Mouse (Mus musculus): ENCODE data around the gene Zfp511.

The Zfp511 gene

GRCm38 (mm10) chr7:140048361-140049114 lies 12.3 kb downstream of the Zfp511 start, which contains the start of gene Msx3:
Gene Msx3 (minus strand): TSS chr7:140049089.
- in situ Hi-C loops (cut with MboI) = no loop called here

DNA sequence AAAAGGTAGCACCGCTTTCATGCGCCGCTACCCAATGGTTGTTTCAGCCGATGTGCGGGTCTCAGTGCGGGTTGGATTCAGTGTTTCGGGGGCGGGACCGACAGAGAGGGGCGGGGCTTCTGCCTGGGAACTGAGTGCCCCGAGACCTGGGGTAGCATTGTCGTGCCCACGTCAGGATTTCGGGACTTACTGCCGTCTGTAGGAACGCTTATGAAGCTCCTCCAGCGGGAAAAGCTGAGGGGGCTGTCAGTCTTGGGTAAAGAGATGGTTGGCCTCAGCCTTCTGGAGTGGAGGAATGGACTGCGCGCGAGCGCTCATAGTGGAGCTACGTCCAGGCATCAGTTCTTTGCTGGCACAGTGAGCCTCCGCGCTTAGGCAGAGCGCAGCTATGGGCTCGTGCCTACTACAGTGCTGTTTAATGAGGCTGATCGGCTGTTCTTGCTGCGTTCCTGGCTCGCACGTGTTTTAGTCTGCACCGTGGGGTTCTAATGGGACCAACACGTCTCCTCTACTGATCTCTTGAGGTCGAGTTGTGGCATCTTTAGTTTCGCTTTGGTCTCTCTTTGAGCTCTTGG lies 13.0 kb downstream of the Zfp511 start:
- in situ Hi-C loops (cut with MboI) = no loop called here

DNA sequence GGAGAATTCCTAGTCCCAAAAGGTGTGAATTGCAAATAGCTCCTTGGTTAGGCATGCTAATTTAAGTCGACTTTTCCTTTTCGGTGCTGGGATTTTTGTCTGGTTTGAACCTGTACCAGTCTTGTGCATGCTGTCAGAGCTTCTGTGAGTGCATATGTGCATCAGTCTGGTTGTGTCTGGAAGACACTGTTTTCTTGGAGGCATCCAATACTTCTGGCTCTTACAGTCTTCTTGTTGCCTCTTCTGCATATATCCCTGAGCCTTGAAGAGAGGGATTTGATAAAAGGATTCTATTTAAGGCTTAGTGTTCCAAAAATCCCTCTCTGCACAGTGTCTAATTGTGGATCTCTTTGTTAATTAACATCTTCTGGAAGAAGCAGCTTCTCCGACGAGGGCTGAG lies 17.9 kb downstream of the Zfp511 start:
- in situ Hi-C loops (cut with MboI) = no loop called here

DNA sequence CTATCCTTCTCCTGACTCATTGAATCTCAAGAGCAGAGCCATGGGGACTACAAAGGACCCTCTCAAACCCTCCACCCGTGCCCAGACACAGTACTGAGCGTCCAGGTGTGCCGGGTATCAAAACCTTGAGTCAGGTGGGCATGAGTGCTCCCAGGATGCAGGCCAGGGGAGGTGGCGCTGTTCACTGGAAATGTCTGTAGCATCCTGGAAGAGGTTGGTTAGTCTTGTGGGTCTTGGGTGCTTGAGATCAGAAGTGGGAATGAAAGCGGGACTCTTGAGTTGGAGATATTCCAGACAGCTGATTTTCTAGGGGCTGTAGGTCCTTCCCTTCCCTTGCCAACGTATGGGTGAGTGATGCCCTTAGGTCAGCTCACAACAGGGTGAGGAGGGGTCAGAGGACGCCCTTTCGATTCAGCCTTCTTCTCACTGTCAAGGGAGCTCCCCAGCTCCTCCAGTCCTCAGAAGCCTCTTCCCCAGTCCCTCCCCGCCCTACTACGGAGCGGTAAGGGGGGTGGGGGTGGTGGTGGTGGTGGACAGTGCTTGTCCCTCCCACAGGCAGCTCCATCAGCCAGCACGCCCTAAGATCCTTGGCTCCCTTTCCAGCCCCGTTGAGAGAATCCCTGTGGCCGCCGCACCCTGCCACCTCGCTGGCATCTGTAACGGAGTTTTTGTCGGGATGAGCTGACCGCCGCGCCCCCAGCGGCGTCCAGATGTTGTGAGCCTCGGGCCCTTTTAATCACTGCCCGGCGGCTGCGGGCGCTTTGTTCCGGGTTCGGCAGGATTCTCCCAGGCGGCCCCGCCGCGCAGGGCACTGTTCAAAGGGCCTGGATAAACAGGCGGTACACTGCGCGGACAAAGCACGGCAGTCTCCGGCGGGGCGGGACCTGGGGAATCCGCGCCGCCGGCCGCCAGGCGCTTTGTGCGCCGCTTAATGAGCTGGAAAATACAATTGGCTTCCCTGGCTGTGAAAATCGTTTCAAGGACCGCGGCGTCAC lies 21.5 kb downstream of the Zfp511 start:
- in situ Hi-C loops (cut with MboI) = no loop called here

- in situ Hi-C loops (cut with MboI) = no loop called here
Measured at GRCm38 (mm10) chr7:140058528-140058927, 22.3 kb downstream of the Zfp511 start.

DNA sequence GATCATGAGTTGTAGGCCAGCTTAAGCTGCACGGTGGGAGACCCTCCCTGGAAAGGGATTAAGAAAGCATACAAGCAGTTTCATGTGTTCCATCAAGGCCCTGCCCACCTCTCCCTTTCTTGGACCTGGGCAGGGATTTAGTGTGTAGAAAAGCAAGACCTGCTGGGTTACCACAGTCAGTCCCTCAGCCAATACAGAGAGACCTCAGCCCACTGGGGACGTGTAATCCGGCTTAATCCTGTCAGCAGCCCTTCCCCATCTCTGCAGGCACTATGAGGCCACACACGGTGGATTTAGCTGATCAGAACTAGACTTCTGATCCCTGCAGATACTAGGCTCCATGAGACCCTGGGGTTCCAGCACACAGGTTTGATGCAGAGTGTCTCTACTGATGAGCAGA lies 23.4 kb downstream of the Zfp511 start:
- in situ Hi-C loops (cut with MboI) = no loop called here

DNA sequence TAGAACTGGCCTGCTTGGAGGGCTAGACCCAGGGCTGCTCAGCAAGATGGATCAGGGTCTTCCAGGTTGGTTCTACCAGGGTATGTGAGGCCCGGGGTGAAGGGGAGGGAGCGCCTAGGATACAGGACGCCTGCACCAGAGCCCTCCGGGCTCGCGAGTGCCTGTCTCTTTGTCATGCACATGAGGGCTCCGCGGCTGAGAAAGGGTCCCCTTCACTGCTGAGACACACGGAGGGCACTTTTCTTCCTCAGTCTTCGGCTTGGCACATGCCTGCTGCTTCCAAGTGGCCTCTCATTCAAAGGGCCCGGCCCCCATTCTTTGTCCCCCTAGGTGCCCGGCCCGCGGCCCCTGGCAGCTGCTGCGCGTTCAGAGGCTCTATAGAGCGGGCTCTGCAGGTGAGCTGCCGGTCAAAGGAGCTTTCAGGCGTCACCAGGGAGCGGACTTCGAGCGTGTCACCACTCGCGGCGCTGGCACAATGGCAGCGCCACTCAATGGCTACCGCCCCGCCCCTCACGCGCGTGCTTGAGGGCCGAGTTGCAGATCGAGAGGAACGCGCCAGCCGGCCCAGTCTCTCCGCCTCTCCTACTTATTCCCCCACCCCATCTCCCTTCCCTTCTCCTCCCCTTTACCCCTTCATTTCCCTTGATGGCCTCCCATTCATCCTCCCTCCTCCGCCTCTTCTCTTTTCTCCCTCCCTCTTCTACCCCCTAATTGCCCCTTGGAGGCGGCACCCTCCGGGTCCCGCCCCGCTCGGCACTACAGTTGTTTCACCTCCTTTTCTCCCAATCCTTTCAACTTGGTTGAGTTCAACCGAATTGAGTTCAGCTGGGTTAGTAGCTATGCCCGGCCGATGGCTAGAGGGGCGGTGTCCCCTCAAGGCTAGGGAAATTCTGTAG lies 25.0 kb downstream of the Zfp511 start:
- in situ Hi-C loops (cut with MboI) = no loop called here

DNA sequence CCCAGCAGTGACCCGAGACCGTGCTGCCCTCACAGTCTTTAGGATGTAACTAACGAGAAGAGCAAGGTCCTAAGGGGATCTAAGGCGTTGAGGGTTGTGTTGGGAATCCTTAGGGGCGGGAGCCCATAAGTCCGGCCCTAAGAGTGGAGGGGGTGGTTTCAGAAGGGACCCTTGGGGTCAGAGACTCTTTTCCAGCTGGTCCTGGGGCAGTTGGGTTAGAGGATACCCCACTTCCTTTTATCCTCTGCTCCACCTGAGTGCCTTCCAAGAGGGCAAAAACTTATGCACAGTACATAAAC lies 25.6 kb downstream of the Zfp511 start:
- in situ Hi-C loops (cut with MboI) = no loop called here

DNA sequence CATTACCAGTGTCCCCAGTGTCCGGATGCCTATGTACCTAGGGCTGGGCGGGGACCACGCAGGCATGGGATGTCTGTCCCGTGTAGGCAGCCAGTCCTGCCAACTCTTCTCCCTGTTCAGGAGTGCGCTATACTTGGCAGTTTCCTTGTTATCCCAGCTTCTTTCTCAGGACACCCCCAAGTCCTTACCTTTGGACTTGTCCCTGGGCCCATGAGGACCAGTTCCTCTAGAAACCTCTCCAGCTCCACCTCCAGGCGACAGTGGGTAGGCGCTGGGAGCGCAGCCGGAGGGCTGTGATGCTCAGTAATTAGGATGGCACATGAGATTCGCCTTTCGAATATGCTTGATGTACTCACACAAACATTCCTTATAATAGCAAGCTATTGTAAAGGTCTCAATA lies 26.1 kb downstream of the Zfp511 start:
- in situ Hi-C loops (cut with MboI) = no loop called here

- in situ Hi-C loops (cut with MboI) = no loop called here
Measured at GRCm38 (mm10) chr7:140063092-140063491, 26.9 kb downstream of the Zfp511 start.

- in situ Hi-C loops (cut with MboI) = no loop called here
Measured at GRCm38 (mm10) chr7:140067397-140067796, 31.2 kb downstream of the Zfp511 start.

GRCm38 (mm10) chr7:140070042-140070711 lies 34.0 kb downstream of the Zfp511 start:
- in situ Hi-C loops (cut with MboI) = no loop called here

DNA sequence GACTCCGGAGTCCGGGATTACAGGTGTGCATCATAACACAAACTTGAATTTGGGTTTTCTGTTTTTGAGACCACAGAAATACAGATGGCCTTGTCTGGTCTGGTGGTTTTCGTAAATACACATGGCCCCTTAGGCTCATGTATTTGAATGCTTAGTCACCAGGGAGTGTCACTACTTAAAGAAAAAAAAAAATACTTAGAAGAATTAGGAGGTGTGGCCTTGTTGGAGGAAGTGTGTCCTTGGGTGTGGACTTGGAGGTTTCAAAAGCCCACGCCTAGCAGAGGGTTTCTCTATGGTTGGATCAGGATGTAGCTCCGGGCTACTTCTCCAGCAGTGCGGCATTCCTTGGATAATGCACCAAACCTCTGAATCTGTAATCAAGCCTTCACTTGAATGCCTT lies 41.5 kb downstream of the Zfp511 start:
- in situ Hi-C loops (cut with MboI) = no loop called here

DNA sequence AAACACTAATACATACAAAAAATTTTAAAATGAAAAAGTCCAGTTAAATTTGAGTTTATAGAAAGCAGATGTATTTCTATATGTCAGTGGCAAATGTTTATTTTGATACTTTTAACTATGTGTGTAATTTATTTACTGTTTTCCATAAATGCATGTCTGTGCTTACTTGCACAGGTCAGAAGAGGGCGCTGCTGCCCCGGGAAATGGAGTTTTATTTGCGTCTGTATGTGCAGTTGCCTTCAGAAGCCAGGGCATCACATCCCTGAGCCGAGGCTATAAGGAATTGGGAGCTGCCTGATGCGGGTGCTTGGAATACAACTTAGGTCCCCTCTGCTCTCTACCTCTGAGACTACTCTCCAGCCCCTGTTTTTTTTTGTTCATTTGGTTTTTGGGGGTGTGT lies 42.5 kb downstream of the Zfp511 start:
- in situ Hi-C loops (cut with MboI) = no loop called here

DNA sequence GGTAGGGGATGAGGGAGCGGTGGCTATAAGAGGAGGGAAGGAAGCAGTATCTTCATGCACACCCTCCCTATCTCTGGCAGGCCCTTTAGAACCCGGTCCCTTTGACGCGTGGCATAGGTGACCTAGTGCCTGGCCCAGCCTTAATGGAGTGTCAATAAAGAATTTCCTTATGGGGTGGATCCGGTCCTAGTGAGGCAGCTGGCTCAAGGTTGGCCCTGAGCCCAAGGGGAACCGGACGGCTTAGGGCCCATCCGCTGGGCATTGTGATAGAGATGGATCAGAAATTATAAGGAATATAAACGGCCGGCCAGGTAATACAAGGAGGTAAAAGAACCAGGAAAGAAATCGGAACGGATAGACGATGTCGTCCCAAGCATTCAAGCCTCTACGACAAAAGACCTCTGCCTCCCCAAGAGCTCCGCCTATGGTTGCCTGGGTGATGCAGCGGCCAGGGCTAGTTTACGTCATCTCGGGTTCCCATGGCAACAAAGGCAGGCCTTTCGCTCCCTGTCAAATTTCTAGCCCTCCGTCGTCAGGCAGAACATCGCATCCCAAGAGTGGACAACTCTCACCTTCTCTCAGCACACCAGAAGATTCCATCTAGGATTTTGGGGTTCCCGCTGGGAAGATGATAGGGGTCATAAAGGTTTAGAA lies 44.4 kb downstream of the Zfp511 start:
- in situ Hi-C loops (cut with MboI) = no loop called here

GRCm38 (mm10) chr7:140081408-140082241 lies 45.4 kb downstream of the Zfp511 start:
- in situ Hi-C loops (cut with MboI) = no loop called here

- in situ Hi-C loops (cut with MboI) = no loop called here
Measured at GRCm38 (mm10) chr7:140082242-140082678, 46.1 kb downstream of the Zfp511 start, which contains the start of gene Caly. Gene Caly (minus strand): TSS chr7:140082548.

All from mature B cell (primary cell).